Mouse (Mus musculus) kidney, adult 2 months (tissue): ENCODE results near the gene Bcap31. TPM values are rescaled to one million over a fixed set of nuclear protein-coding genes. Genes with fewer than 3 reads are reported as not detected.

ENCODE experiments used
- DNase-seq: peaks from one replicate; pipeline ENCODE4 v3.0.0; 2021
- H3K27ac ChIP-seq: fragments of 200-500 bp; 2 replicates; pipeline ENCODE4 v1.5.1; 2012; ENCODE audit warnings: low read depth, low read length, control low read depth, inconsistent platforms; ENCODE audit not compliant: insufficient read depth
- H3K27me3 ChIP-seq: fragments of 200-500 bp; replicated peaks from 2 replicates; pipeline ENCODE4 v1.6.1; 2012; ENCODE audit warnings: mild to moderate bottlenecking, moderate library complexity, low read length, inconsistent platforms; ENCODE audit not compliant: control insufficient read depth, insufficient read depth
- H3K36me3 ChIP-seq: fragments of 200-500 bp; 2 replicates; pipeline ENCODE4 v1.6.1; 2012; ENCODE audit warnings: mild to moderate bottlenecking, moderate library complexity, low read length, inconsistent platforms; ENCODE audit not compliant: control insufficient read depth, insufficient read depth
- H3K4me1 ChIP-seq: fragments of 200-500 bp; 2 replicates; pipeline ENCODE4 v1.6.1; 2011; ENCODE audit warnings: low read length; ENCODE audit not compliant: control insufficient read depth, insufficient read depth
- H3K4me3 ChIP-seq: fragments of 200-500 bp; 2 replicates; pipeline ENCODE4 v1.5.1; 2011; ENCODE audit warnings: mild to moderate bottlenecking, low read depth, low read length, control low read depth; ENCODE audit not compliant: insufficient read depth
- CTCF ChIP-seq: fragments of 200-500 bp; conservative IDR thresholded peaks from 2 replicates; pipeline ENCODE4 v1.5.1; 2011; ENCODE audit warnings: low read depth, mild to moderate bottlenecking, control low read depth, low read length, moderate library complexity, mixed read lengths; ENCODE audit not compliant: insufficient read depth, insufficient read length
- POLR2A ChIP-seq: fragments of 200-500 bp; IDR thresholded peaks from one replicate; pipeline ENCODE4 v1.6.1; 2011; ENCODE audit warnings: low read depth, low read length, control low read depth
- WGBS: fragments of 180-500 bp; shearing (Covaris S2); methylation state at CpG from one replicate; pipeline ENCODE4 v1.1.7; 2018; 5-methylcytosine and 5-hydroxymethylcytosine counted together
- polyA plus RNA-seq: library from polyadenylated mRNA; depleted of rRNA; stranded (reverse); fragments of >200 nt; gene quantifications from 2 replicates; pipeline ENCODE4 v1.2.3, GENCODE M21; 2012

The Bcap31 gene
- polyA plus RNA-seq, 1 experiment, result 111 TPM

GRCm38 (mm10) chrX:73739151-73739550 lies 23.2 kb upstream of the Bcap31 start:
- WGBS, result 61% methylated on average over 5 of the region's 5 CpGs
- no peaks in the 10 kb centered on the region for H3K36me3 ChIP-seq
- H3K4me1 ChIP-seq, result no peaks in the 10 kb centered on the region
- no peak overlapping the region for H3K4me3 ChIP-seq
- H3K27ac ChIP-seq, result no peak overlapping the region
- no peaks in the 10 kb centered on the region for H3K27me3 ChIP-seq
- TF ChIP-seq POLR2A, result no peak
- no peak for TF ChIP-seq CTCF
- DNase-seq, result no peak

GRCm38 (mm10) chrX:73738155-73738554 lies 22.2 kb upstream of the Bcap31 start:
- no peaks in the 10 kb centered on the region for H3K27me3 ChIP-seq
- H3K4me3 ChIP-seq, result no peak overlapping the region
- no peaks in the 10 kb centered on the region for H3K4me1 ChIP-seq
- TF ChIP-seq POLR2A (no peak), CTCF (peak; percentile 27; the same call in 1 of the 2 replicates)
- no peak for DNase-seq
- WGBS, result 86% methylated on average over 1 of the region's 1 CpGs
- no peak overlapping the region for H3K27ac ChIP-seq
- H3K36me3 ChIP-seq, result no peaks in the 10 kb centered on the region

GRCm38 (mm10) chrX:73730908-73731307 lies 14.9 kb upstream of the Bcap31 start:
- TF ChIP-seq CTCF, result no peak
- TF ChIP-seq POLR2A, result no peak
- Histone ChIP-seq H3K4me1 (no peaks in the 10 kb centered on the region), H3K27ac (no peak overlapping the region), H3K27me3 (no peaks in the 10 kb centered on the region), H3K36me3 (no peaks in the 10 kb centered on the region), H3K4me3 (no peak overlapping the region)
- no peak for DNase-seq
- 53% methylated on average over 1 of the region's 1 CpGs for WGBS

- Histone ChIP-seq H3K4me3 (0 out of 2 replicates have a peak overlapping the region, but pooled peaks have one; percentile 13), H3K4me1 (peaks cover 4% of the 10 kb centered on the region; the same call in 1 of the 2 replicates), H3K36me3 (no peaks in the 10 kb centered on the region), H3K27me3 (no peaks in the 10 kb centered on the region), H3K27ac (peak overlapping the region; percentile 42; the same call in 1 of the 2 replicates)
- 17% methylated on average over 5 of the region's 5 CpGs for WGBS
- DNase-seq, result peak; percentile 56
- TF ChIP-seq CTCF (no peak), POLR2A (no peak)
Observed at GRCm38 (mm10) chrX:73718686-73719362, 2.8 kb upstream of the Bcap31 start.

GRCm38 (mm10) chrX:73718271-73718670 lies 2.3 kb upstream of the Bcap31 start:
- WGBS, result 0% methylated on average over 3 of the region's 3 CpGs
- H3K27ac ChIP-seq, result peak overlapping the region; percentile 37; the same call in 1 of the 2 replicates
- no peaks in the 10 kb centered on the region for H3K36me3 ChIP-seq
- peak; percentile 25 for DNase-seq
- H3K27me3 ChIP-seq, result no peaks in the 10 kb centered on the region
- TF ChIP-seq POLR2A (no peak), CTCF (no peak)
- H3K4me3 ChIP-seq, result peak overlapping the region; percentile 13; the same call in 1 of the 2 replicates
- H3K4me1 ChIP-seq, result peaks cover 4% of the 10 kb centered on the region; the same call in 1 of the 2 replicates

- Histone ChIP-seq H3K4me1 (peaks cover 4% of the 10 kb centered on the region; the same call in 1 of the 2 replicates), H3K4me3 (peak overlapping the region; percentile 50), H3K27ac (peak overlapping the region; percentile 84; the same call in 1 of the 2 replicates), H3K27me3 (no peaks in the 10 kb centered on the region), H3K36me3 (no peaks in the 10 kb centered on the region)
- peak; percentile 5 for DNase-seq
- TF ChIP-seq CTCF (no peak), POLR2A (no peak)
- 36% methylated on average over 11 of the region's 11 CpGs for WGBS
Observed at GRCm38 (mm10) chrX:73717667-73718066, 1.7 kb upstream of the Bcap31 start.

GRCm38 (mm10) chrX:73716709-73717545 lies 952 bp upstream of the Bcap31 start:
- H3K36me3 ChIP-seq, result no peaks in the 10 kb centered on the region
- WGBS, result 14% methylated on average over 30 of the region's 30 CpGs
- H3K4me1 ChIP-seq, result peaks cover 4% of the 10 kb centered on the region; the same call in 1 of the 2 replicates
- H3K27me3 ChIP-seq, result no peaks in the 10 kb centered on the region
- no peak for DNase-seq
- TF ChIP-seq CTCF, result no peak
- no peak for TF ChIP-seq POLR2A
- H3K27ac ChIP-seq, result peak overlapping the region; percentile 84
- H3K4me3 ChIP-seq, result peak overlapping the region; percentile 50
